Mouse (Mus musculus) hindbrain, embryonic 14.5 days (tissue): ENCODE results near the gene Dusp10. TPM values are rescaled to one million over a fixed set of nuclear protein-coding genes. Genes with fewer than 3 reads are reported as not detected.

Source experiments
- ATAC-seq: fragments of 200-750 bp; cut with Nextera tagmentation; 2 replicates; pipeline ENCODE4 v1.8.0; 2017; ENCODE audit warnings: moderate number of reproducible peaks, mild to moderate bottlenecking, moderate TSS enrichment, moderate library complexity; ENCODE audit not compliant: low FRiP score
- DNase-seq: peaks from one replicate; pipeline ENCODE4 v3.0.0-alpha.2; 2015; ENCODE audit warnings: low spot score
- H3K27ac ChIP-seq: fragments of 300-500 bp; sonication (generic); 2 replicates; pipeline ENCODE4 v1.5.1; 2014; ENCODE audit warnings: mild to moderate bottlenecking, moderate library complexity
- H3K27me3 ChIP-seq: fragments of 300-500 bp; sonication (generic); 2 replicates; pipeline ENCODE4 v1.6.1; 2014; ENCODE audit warnings: mild to moderate bottlenecking, low read length, mixed read lengths; ENCODE audit not compliant: control insufficient read depth, insufficient read depth
- H3K36me3 ChIP-seq: fragments of 300-500 bp; sonication (generic); replicated peaks from 2 replicates; pipeline ENCODE4 v1.6.1; 2014; ENCODE audit not compliant: control insufficient read depth, insufficient read depth
- H3K4me1 ChIP-seq: fragments of 300-500 bp; sonication (generic); replicated peaks from 2 replicates; pipeline ENCODE4 v1.6.1; 2014; ENCODE audit warnings: antibody characterized with exemption, low read length, mixed read lengths; ENCODE audit not compliant: control insufficient read depth, insufficient read depth
- H3K4me2 ChIP-seq: fragments of 300-500 bp; sonication (generic); replicated peaks from 2 replicates; pipeline ENCODE4 v1.6.1; 2014; ENCODE audit warnings: mild to moderate bottlenecking, moderate library complexity
- H3K4me3 ChIP-seq: fragments of 300-500 bp; sonication (generic); replicated peaks from 2 replicates; pipeline ENCODE4 v1.5.1; 2014; ENCODE audit warnings: mild to moderate bottlenecking, low read length
- H3K9ac ChIP-seq: fragments of 300-500 bp; sonication (generic); 2 replicates; pipeline ENCODE4 v1.6.1; 2014
- H3K9me3 ChIP-seq: fragments of 300-500 bp; sonication (generic); 2 replicates; pipeline ENCODE4 v1.6.1; 2016; ENCODE audit warnings: low read length; ENCODE audit not compliant: control insufficient read depth
- WGBS: fragments of 180-500 bp; shearing (Covaris S2); extraction: QIAGEN DNeasy Blood & Tissue Kit; methylation state at CpG from one replicate; pipeline ENCODE4 v1.1.7; 2014; 5-methylcytosine and 5-hydroxymethylcytosine counted together
- polyA plus RNA-seq: library from polyadenylated mRNA; unstranded; fragments of >200 nt; fragmentation: Nextera tagmentation; extraction: Ambion mirVana; gene quantifications from 2 replicates; pipeline ENCODE4 v1.2.1, GENCODE M21; 2014

Dusp10 gene
- polyA plus RNA-seq, 1 experiment from 2014 or later = 4.4 TPM

- no peak overlapping the region for H3K27ac ChIP-seq
- DNase-seq (no peak), ATAC-seq (no peak)
- no peaks in the 10 kb centered on the region for H3K4me1 ChIP-seq
- no peak overlapping the region for H3K4me3 ChIP-seq
- WGBS = 84% methylated on average over 9 of the region's 9 CpGs
- H3K9ac ChIP-seq = no peak overlapping the region
- H3K27me3 ChIP-seq = no peaks in the 10 kb centered on the region
- H3K4me2 ChIP-seq = no peak overlapping the region
- no peaks in the 10 kb centered on the region for H3K36me3 ChIP-seq
- no peaks in the 10 kb centered on the region for H3K9me3 ChIP-seq
Measured at GRCm38 (mm10) chr1:184060381-184060780, 47.3 kb downstream of the Dusp10 start.

- Histone ChIP-seq H3K9me3 (no peaks in the 10 kb centered on the region), H3K4me2 (no peak overlapping the region), H3K36me3 (no peaks in the 10 kb centered on the region), H3K4me3 (no peak overlapping the region), H3K27me3 (no peaks in the 10 kb centered on the region), H3K27ac (no peak overlapping the region), H3K9ac (no peak overlapping the region), H3K4me1 (peaks cover 5% of the 10 kb centered on the region; the same call in 1 of the 2 replicates)
- DNase-seq (no peak), ATAC-seq (no peak)
- 77% methylated on average over 4 of the region's 4 CpGs for WGBS
Measured at GRCm38 (mm10) chr1:184060828-184061734, 48.0 kb downstream of the Dusp10 start.

- Histone ChIP-seq H3K36me3 (no peaks in the 10 kb centered on the region), H3K27ac (no peak overlapping the region), H3K9me3 (no peaks in the 10 kb centered on the region), H3K4me3 (no peak overlapping the region), H3K27me3 (no peaks in the 10 kb centered on the region), H3K9ac (no peak overlapping the region), H3K4me1 (peaks cover 7% of the 10 kb centered on the region; the same call in 1 of the 2 replicates), H3K4me2 (no peak overlapping the region)
- DNase-seq (no peak), ATAC-seq (no peak)
- WGBS = 81% methylated on average over 1 of the region's 1 CpGs
Measured at GRCm38 (mm10) chr1:184061901-184062300, 48.8 kb downstream of the Dusp10 start.

- H3K4me3 ChIP-seq = no peak overlapping the region
- ATAC-seq = no peak
- H3K27ac ChIP-seq = no peak overlapping the region
- H3K9ac ChIP-seq = no peak overlapping the region
- peaks cover 7% of the 10 kb centered on the region; the same call in 1 of the 2 replicates for H3K4me1 ChIP-seq
- H3K4me2 ChIP-seq = no peak overlapping the region
- DNase-seq = no peak
- no peaks in the 10 kb centered on the region for H3K36me3 ChIP-seq
- 84% methylated on average over 7 of the region's 7 CpGs for WGBS
- no peaks in the 10 kb centered on the region for H3K27me3 ChIP-seq
- no peaks in the 10 kb centered on the region for H3K9me3 ChIP-seq
Measured at GRCm38 (mm10) chr1:184064306-184064705, 51.2 kb downstream of the Dusp10 start.

GRCm38 (mm10) chr1:184065589-184066361, 52.7 kb downstream of the Dusp10 start:
- ATAC-seq (peak; percentile 78), DNase-seq (peak; percentile 50)
- no peaks in the 10 kb centered on the region for H3K27me3 ChIP-seq
- H3K36me3 ChIP-seq = no peaks in the 10 kb centered on the region
- WGBS = 51% methylated on average over 13 of the region's 13 CpGs
- H3K9ac ChIP-seq = no peak overlapping the region
- H3K4me2 ChIP-seq = no peak overlapping the region
- H3K4me3 ChIP-seq = no peak overlapping the region
- H3K9me3 ChIP-seq = no peaks in the 10 kb centered on the region
- H3K27ac ChIP-seq = peak overlapping the region; percentile 33; the same call in 1 of the 2 replicates
- peaks cover 7% of the 10 kb centered on the region; the same call in 1 of the 2 replicates for H3K4me1 ChIP-seq

- peaks cover 7% of the 10 kb centered on the region; the same call in 1 of the 2 replicates for H3K4me1 ChIP-seq
- no peaks in the 10 kb centered on the region for H3K9me3 ChIP-seq
- no peak overlapping the region for H3K4me2 ChIP-seq
- DNase-seq = no peak
- no peak for ATAC-seq
- H3K27ac ChIP-seq = peak overlapping the region; percentile 39; the same call in 1 of the 2 replicates
- no peak overlapping the region for H3K9ac ChIP-seq
- H3K36me3 ChIP-seq = no peaks in the 10 kb centered on the region
- 46% methylated on average over 11 of the region's 11 CpGs for WGBS
- no peak overlapping the region for H3K4me3 ChIP-seq
- H3K27me3 ChIP-seq = no peaks in the 10 kb centered on the region
Measured at GRCm38 (mm10) chr1:184066460-184067287, 53.6 kb downstream of the Dusp10 start.

GRCm38 (mm10) chr1:184067704-184068558, 54.8 kb downstream of the Dusp10 start:
- no peak overlapping the region for H3K27ac ChIP-seq
- H3K9me3 ChIP-seq = no peaks in the 10 kb centered on the region
- DNase-seq = no peak
- no peak for ATAC-seq
- H3K4me3 ChIP-seq = no peak overlapping the region
- no peak overlapping the region for H3K4me2 ChIP-seq
- 93% methylated on average over 18 of the region's 18 CpGs for WGBS
- no peaks in the 10 kb centered on the region for H3K36me3 ChIP-seq
- no peaks in the 10 kb centered on the region for H3K27me3 ChIP-seq
- H3K9ac ChIP-seq = no peak overlapping the region
- peaks cover 7% of the 10 kb centered on the region; the same call in 1 of the 2 replicates for H3K4me1 ChIP-seq

- Histone ChIP-seq H3K9me3 (no peaks in the 10 kb centered on the region), H3K36me3 (no peaks in the 10 kb centered on the region), H3K4me2 (no peak overlapping the region), H3K4me3 (no peak overlapping the region), H3K27me3 (no peaks in the 10 kb centered on the region), H3K4me1 (peaks cover 7% of the 10 kb centered on the region; the same call in 1 of the 2 replicates), H3K9ac (no peak overlapping the region), H3K27ac (no peak overlapping the region)
- ATAC-seq (no peak), DNase-seq (no peak)
- WGBS = 96% methylated on average over 12 of the region's 12 CpGs
Measured at GRCm38 (mm10) chr1:184068971-184069370, 55.9 kb downstream of the Dusp10 start.
